Mouse (Mus musculus) ES-E14 (cell line): ENCODE results near the gene Fam206a. TPM values are rescaled to one million over a fixed set of nuclear protein-coding genes. Genes with fewer than 3 reads are reported as not detected.

Experiments
- DNase-seq: peaks from one replicate; pipeline ENCODE4 v3.0.0-alpha.2; 2013; ENCODE audit warnings: low read depth, low spot score
- H3K27ac ChIP-seq: 2 replicates; pipeline ENCODE4 v1.5.1; 2012; ENCODE audit warnings: low read depth, mild to moderate bottlenecking, low read length, moderate library complexity, mixed read lengths; ENCODE audit not compliant: poor library complexity, insufficient read depth, severe bottlenecking
- H3K36me3 ChIP-seq: 2 replicates; pipeline ENCODE4 v1.6.1; 2012; ENCODE audit warnings: mild to moderate bottlenecking, low read length, moderate library complexity, mixed read lengths; ENCODE audit not compliant: control insufficient read depth, poor library complexity, insufficient read depth, severe bottlenecking
- H3K4me1 ChIP-seq, 2 experiments: fragments of 150-350 bp in 1 of 2; sonication (generic) in 1 of 2; 2 replicates each; pipeline ENCODE4 v1.6.1; 2012; ENCODE audit warnings: low read length in 2 of 2, mild to moderate bottlenecking in 1 of 2, mixed read lengths in 1 of 2; ENCODE audit not compliant: control insufficient read depth in 2 of 2, insufficient read depth in 2 of 2, poor library complexity in 1 of 2
- H3K4me3 ChIP-seq, 2 experiments: fragments of 150-350 bp in 1 of 2; sonication (generic) in 1 of 2; 2 replicates each; pipeline ENCODE4 v1.5.1; 2012; ENCODE audit warnings: low read length in 2 of 2, low read depth in 1 of 2, mild to moderate bottlenecking in 1 of 2, mixed read lengths in 1 of 2; ENCODE audit not compliant: insufficient read depth in 1 of 2, poor library complexity in 1 of 2, severe bottlenecking in 1 of 2
- H3K9ac ChIP-seq: 2 replicates; pipeline ENCODE4 v1.6.1; 2012; ENCODE audit warnings: low read depth, mild to moderate bottlenecking, low read length, mixed read lengths; ENCODE audit not compliant: poor library complexity, insufficient read depth, severe bottlenecking
- H3K9me3 ChIP-seq: fragments of 150-350 bp; sonication (generic); 2 replicates; pipeline ENCODE4 v1.6.1; 2012; ENCODE audit warnings: low read depth, mild to moderate bottlenecking, low read length; ENCODE audit not compliant: control insufficient read depth, insufficient read depth
- CHD2 ChIP-seq: IDR thresholded peaks from 2 replicates; pipeline ENCODE4 v1.6.1; 2014; ENCODE audit warnings: mild to moderate bottlenecking, low read depth, low read length, inconsistent platforms
- HCFC1 ChIP-seq: IDR thresholded peaks from 2 replicates; pipeline ENCODE4 v1.6.1; 2012; ENCODE audit warnings: low read length, inconsistent platforms, borderline replicate concordance; ENCODE audit not compliant: insufficient read depth
- MAFK ChIP-seq: IDR thresholded peaks from 2 replicates; pipeline ENCODE4 v1.6.1; 2014; ENCODE audit warnings: mild to moderate bottlenecking, low read depth, low read length, inconsistent platforms; ENCODE audit not compliant: insufficient read depth
- ZC3H11A ChIP-seq: IDR thresholded peaks from 2 replicates; pipeline ENCODE4 v1.6.1; 2012; ENCODE audit warnings: low read depth, mild to moderate bottlenecking, inconsistent platforms, low read length, borderline replicate concordance
- ZNF384 ChIP-seq: IDR thresholded peaks from 2 replicates; pipeline ENCODE4 v1.6.1; 2012; ENCODE audit warnings: low read depth, low read length, inconsistent platforms
- in situ Hi-C, 2 experiments: fragments of 600-800 bp; cut with MboI; formaldehyde crosslinking; loops; one replicate each; pipeline ENCODE4 v1.15.1; 2025; ENCODE audit warnings: low sequenced_read_pairs in 2 of 2, inconsistent platforms in 1 of 2; ENCODE audit not compliant: unreplicated experiment in 2 of 2
- total RNA-seq: library from RNA; depleted of rRNA; stranded (reverse); fragments of 300-350 nt; gene quantifications from 2 replicates; pipeline ENCODE4 v1.2.3, GENCODE M21; 2012; rRNA removed

Gene Fam206a
- 7.9 and 8.0 TPM in 2 replicates for total RNA-seq

DNA sequence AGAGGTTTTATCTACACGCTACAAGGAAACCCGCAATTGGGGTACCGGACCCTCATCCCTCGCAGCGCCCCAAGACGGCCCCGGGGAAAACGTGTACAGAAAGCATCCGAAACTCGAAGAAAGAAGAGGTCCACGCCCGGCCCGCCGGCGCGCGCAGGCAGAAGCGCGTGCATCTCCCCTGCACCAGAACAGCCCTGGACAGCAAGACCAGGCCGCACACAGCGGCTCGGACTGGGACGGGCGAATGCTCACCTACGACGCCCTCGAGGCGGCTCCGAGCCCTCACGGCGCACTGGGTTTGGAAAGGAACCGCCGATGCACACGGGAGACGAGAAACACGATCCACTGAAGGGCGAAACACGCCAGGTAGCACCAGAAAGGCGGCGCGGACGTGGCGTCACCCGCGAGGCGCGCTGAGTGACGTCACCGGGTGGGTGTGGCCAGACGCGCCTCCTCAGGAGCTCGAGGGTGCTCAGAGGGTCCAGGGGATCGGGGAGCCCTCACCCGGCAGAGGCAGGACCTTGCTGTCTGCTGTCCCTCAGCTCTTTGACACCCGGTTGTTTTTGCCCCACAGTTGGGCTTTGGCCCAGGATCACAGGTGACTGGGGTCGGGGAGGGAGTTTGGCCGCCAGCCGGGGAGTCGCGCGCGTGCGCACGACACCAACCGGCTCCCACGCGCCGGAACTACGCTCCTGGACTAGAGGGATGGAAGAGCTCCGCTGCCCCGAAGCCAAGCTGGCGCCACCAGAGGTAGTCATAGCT, at the start of gene Fam206a, which contains the start of gene Elp1:
Fam206a (plus strand) TSS at position 439 of the 762 bp plus-strand sequence.
Elp1 (minus strand) TSS at position 425 of the 762 bp plus-strand sequence.
- Histone ChIP-seq H3K9me3 (no peaks in the 10 kb centered on the region), H3K36me3 (peaks cover 20% of the 10 kb centered on the region), H3K9ac (peak within 1 kb of the TSS; percentile 85), H3K27ac (no peak within 1 kb of the TSS), H3K4me1 (peaks cover 0 to 6% of the 10 kb centered on the region in 2 experiments; a peak in 3 of 4 replicates), H3K4me3 (peak within 1 kb of the TSS; percentile 76 to 93)
- peak; percentile 80 for DNase-seq
- in situ Hi-C loops, result no loop called here
- TF ChIP-seq ZC3H11A (no peak), ZNF384 (no peak), HCFC1 (peak; percentile 78)

DNA sequence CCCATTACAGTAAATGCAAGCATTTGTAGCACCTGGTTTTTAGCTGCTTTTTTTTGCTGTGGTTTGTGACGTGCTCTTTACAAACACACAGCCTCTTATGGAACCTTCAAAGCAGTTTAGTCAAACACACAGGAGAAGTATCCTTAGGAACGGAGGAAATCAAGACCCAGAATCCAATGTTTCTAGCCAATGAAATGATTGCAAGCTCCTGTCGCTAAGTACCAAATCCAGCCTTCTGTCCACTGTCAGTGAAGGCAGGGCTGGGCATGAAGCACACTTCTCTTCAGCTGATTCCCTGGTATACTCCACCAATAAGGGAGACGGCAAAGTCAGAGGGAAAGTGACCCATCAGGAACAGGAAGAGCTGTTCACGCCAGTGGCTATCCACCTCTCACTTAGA, 46.1 kb upstream of the Fam206a start:
- TF ChIP-seq MAFK, result no peak
- no peak for TF ChIP-seq CHD2
- TF ChIP-seq HCFC1, result no peak
- no peak for TF ChIP-seq ZC3H11A
- no peak for TF ChIP-seq ZNF384
- DNase-seq, result no peak
- Histone ChIP-seq H3K36me3 (peaks cover 52% of the 10 kb centered on the region), H3K9me3 (no peaks in the 10 kb centered on the region), H3K27ac (no peak overlapping the region), H3K4me1 (no peaks in the 10 kb centered on the region), H3K9ac (no peak overlapping the region), H3K4me3 (no peak overlapping the region)
- in situ Hi-C loops, result no loop called here

DNA sequence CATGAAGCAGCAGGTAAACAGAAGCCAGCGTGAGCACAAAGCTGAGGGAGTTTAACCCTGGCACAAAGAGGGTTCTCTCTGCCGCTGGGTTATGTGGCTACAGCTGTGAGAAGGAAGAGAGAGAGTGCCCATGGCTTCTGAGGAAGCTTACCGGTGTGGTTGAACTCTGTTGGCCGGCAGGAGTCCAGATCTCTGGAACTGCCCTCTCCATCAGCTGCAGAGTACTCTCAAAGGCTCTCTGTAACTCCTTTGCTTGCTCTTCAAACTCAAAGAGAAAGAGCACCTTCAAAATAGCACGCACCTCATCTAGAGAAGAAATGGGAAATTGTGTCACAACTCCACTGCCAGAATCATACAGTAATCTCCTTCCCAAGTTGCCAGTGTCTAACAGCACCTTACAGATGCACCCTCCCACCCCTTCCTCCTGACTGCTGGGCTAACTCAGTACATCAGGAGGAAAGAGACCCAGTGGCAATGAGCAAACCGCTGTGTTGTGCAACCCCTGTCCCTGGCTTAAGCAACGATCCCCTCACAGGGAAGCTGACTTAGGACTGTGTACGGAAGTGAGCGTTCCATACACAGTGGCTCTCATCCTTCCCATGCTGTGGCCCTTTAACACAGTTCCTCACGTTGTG, 45.1 kb upstream of the Fam206a start:
- no peaks in the 10 kb centered on the region for H3K9me3 ChIP-seq
- DNase-seq, result no peak
- no peaks in the 10 kb centered on the region for H3K4me1 ChIP-seq
- no peak overlapping the region for H3K9ac ChIP-seq
- in situ Hi-C loops, result no loop called here
- no peak overlapping the region for H3K27ac ChIP-seq
- TF ChIP-seq ZNF384, result no peak
- no peak for TF ChIP-seq ZC3H11A
- TF ChIP-seq CHD2, result no peak
- TF ChIP-seq MAFK, result no peak
- no peak for TF ChIP-seq HCFC1
- H3K36me3 ChIP-seq, result peaks cover 48% of the 10 kb centered on the region
- no peak overlapping the region for H3K4me3 ChIP-seq

DNA sequence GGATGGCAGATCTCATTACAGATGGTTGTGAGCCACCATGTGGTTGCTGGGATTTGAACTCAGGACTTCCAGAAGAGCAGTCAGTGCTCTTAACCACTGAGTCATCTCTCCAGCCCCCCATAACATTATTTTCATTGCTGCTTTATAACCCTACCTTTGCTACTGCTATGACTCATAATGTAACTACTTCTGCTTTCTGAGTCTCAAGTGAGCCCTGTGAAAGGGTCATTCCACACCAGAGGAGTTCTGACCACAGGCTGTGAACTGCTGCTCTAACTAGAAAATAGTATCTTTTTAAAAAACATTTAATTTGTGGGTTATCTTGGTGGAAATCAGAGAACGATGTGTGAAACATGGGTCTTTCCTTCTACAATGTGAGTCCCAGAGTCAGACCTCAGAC, 44.5 kb upstream of the Fam206a start:
- Histone ChIP-seq H3K9ac (no peak overlapping the region), H3K36me3 (peaks cover 48% of the 10 kb centered on the region), H3K4me1 (no peaks in the 10 kb centered on the region), H3K4me3 (no peak overlapping the region), H3K27ac (no peak overlapping the region), H3K9me3 (no peaks in the 10 kb centered on the region)
- no peak for TF ChIP-seq ZC3H11A
- no peak for TF ChIP-seq HCFC1
- TF ChIP-seq ZNF384, result no peak
- TF ChIP-seq CHD2, result no peak
- TF ChIP-seq MAFK, result no peak
- in situ Hi-C loops, result no loop called here
- no peak for DNase-seq

DNA sequence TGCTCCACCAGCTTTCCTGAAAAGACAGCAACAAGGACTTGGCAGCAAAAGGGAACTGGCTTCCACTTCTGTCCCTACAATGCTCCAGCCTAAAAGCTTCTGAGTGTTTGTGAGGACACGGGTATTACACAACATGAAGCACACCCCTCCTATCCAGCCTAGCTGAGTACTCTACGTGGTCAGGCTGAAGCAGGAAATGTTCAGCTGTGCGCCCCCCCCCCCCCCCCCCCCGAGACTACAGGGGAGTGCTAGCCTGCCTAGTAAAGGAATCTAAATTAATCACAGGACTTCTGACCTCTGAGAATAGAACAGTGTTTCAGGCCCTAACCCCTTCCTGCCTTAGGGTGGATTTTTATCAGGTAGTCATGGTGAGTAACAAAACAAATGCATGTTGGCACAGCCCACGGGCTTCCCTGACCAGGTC, 34.3 kb upstream of the Fam206a start:
- Histone ChIP-seq H3K27ac (no peak overlapping the region), H3K4me1 (no peaks in the 10 kb centered on the region), H3K36me3 (peaks cover 49% of the 10 kb centered on the region), H3K4me3 (no peak overlapping the region), H3K9ac (no peak overlapping the region), H3K9me3 (no peaks in the 10 kb centered on the region)
- in situ Hi-C loops, result no loop called here
- no peak for DNase-seq
- TF ChIP-seq HCFC1 (no peak), ZNF384 (no peak), MAFK (no peak), ZC3H11A (no peak), CHD2 (no peak)
